Mouse (Mus musculus) limb, embryonic 13.5 days (tissue): Measurements from ENCODE around the gene Glis3. TPM values are rescaled to one million over a fixed set of nuclear protein-coding genes. Genes with fewer than 3 reads are reported as not detected.

Source experiments
- ATAC-seq: fragments of 200-750 bp; cut with Nextera tagmentation; 2 replicates; pipeline ENCODE4 v1.8.0; 2017; ENCODE audit warnings: low read depth, moderate number of reproducible peaks, moderate TSS enrichment; ENCODE audit not compliant: low FRiP score
- H3K27ac ChIP-seq: fragments of 300-500 bp; sonication (generic); 2 replicates; pipeline ENCODE4 v1.5.1; 2015; ENCODE audit warnings: inconsistent platforms, mild to moderate bottlenecking, moderate library complexity
- H3K27me3 ChIP-seq: fragments of 300-500 bp; sonication (generic); 2 replicates; pipeline ENCODE4 v1.6.1; 2015; ENCODE audit warnings: mild to moderate bottlenecking, inconsistent platforms
- H3K36me3 ChIP-seq: fragments of 300-500 bp; sonication (generic); 2 replicates; pipeline ENCODE4 v1.6.1; 2015; ENCODE audit warnings: inconsistent platforms, mild to moderate bottlenecking, moderate library complexity
- H3K4me1 ChIP-seq: fragments of 300-500 bp; sonication (generic); 2 replicates; pipeline ENCODE4 v1.6.1; 2015; ENCODE audit warnings: inconsistent platforms
- H3K4me2 ChIP-seq: fragments of 300-500 bp; sonication (generic); replicated peaks from 2 replicates; pipeline ENCODE4 v1.6.1; 2015; ENCODE audit warnings: inconsistent platforms, mild to moderate bottlenecking, moderate library complexity
- H3K4me3 ChIP-seq: fragments of 300-500 bp; sonication (generic); 2 replicates; pipeline ENCODE4 v1.5.1; 2015; ENCODE audit warnings: moderate library complexity, mild to moderate bottlenecking, inconsistent platforms
- H3K9ac ChIP-seq: fragments of 300-500 bp; sonication (generic); 2 replicates; pipeline ENCODE4 v1.6.1; 2015; ENCODE audit warnings: mild to moderate bottlenecking, inconsistent platforms
- H3K9me3 ChIP-seq: fragments of 300-500 bp; sonication (generic); 2 replicates; pipeline ENCODE4 v1.6.1; 2016; ENCODE audit warnings: inconsistent platforms
- WGBS: fragments of 180-500 bp; shearing (Covaris S2); methylation state at CpG from one replicate; pipeline ENCODE4 v1.1.7; 2015; 5-methylcytosine and 5-hydroxymethylcytosine counted together
- polyA plus RNA-seq: library from polyadenylated mRNA; unstranded; fragments of >200 nt; fragmentation: Nextera tagmentation; extraction: Ambion mirVana; gene quantifications from 2 replicates; pipeline ENCODE4 v1.2.1, GENCODE M21; 2015

Glis3 gene
- polyA plus RNA-seq, 1 experiment from 2014 or later: 4.7 TPM

- peaks cover 14% of the 10 kb centered on the region; the same call in 1 of the 2 replicates for H3K4me1 ChIP-seq
- no peak overlapping the region for H3K4me3 ChIP-seq
- no peaks in the 10 kb centered on the region for H3K36me3 ChIP-seq
- WGBS: 71% methylated on average over 12 of the region's 12 CpGs
- H3K9ac ChIP-seq: no peak overlapping the region
- H3K27me3 ChIP-seq: no peaks in the 10 kb centered on the region
- no peak for ATAC-seq
- H3K27ac ChIP-seq: no peak overlapping the region; the same call in 1 of the 2 replicates
- no peak overlapping the region for H3K4me2 ChIP-seq
- no peaks in the 10 kb centered on the region for H3K9me3 ChIP-seq
Measured at GRCm38 (mm10) chr19:28577023-28577422, 102.9 kb downstream of the Glis3 start.

- ATAC-seq: no peak
- H3K36me3 ChIP-seq: no peaks in the 10 kb centered on the region
- H3K9me3 ChIP-seq: no peaks in the 10 kb centered on the region
- no peak overlapping the region for H3K4me3 ChIP-seq
- no peak overlapping the region for H3K4me2 ChIP-seq
- no peak overlapping the region for H3K27ac ChIP-seq
- no peaks in the 10 kb centered on the region for H3K27me3 ChIP-seq
- peaks cover 12% of the 10 kb centered on the region; the same call in 1 of the 2 replicates for H3K4me1 ChIP-seq
- no peak overlapping the region for H3K9ac ChIP-seq
- 84% methylated on average over 6 of the region's 6 CpGs for WGBS
Measured at GRCm38 (mm10) chr19:28576619-28577018, 103.3 kb downstream of the Glis3 start.

- Histone ChIP-seq H3K27me3 (no peaks in the 10 kb centered on the region), H3K9me3 (no peaks in the 10 kb centered on the region), H3K4me2 (no peak overlapping the region), H3K9ac (no peak overlapping the region), H3K27ac (no peak overlapping the region), H3K36me3 (no peaks in the 10 kb centered on the region), H3K4me3 (no peak overlapping the region), H3K4me1 (0 out of 2 replicates have a peak, but pooled peaks cover 6% of the 10 kb centered on the region)
- ATAC-seq: no peak
- 94% methylated on average over 3 of the region's 3 CpGs for WGBS
Measured at GRCm38 (mm10) chr19:28573641-28574040, 106.2 kb downstream of the Glis3 start.

- H3K4me2 ChIP-seq: no peak overlapping the region
- 76% methylated on average over 3 of the region's 3 CpGs for WGBS
- no peak overlapping the region for H3K9ac ChIP-seq
- peaks cover 20% of the 10 kb centered on the region for H3K4me1 ChIP-seq
- ATAC-seq: no peak
- no peak overlapping the region for H3K4me3 ChIP-seq
- no peaks in the 10 kb centered on the region for H3K36me3 ChIP-seq
- H3K9me3 ChIP-seq: no peaks in the 10 kb centered on the region
- no peaks in the 10 kb centered on the region for H3K27me3 ChIP-seq
- no peak overlapping the region for H3K27ac ChIP-seq
Measured at GRCm38 (mm10) chr19:28569856-28570255, 110.0 kb downstream of the Glis3 start.

- WGBS: 72% methylated on average over 1 of the region's 1 CpGs
- Histone ChIP-seq H3K27me3 (no peaks in the 10 kb centered on the region), H3K4me1 (peaks cover 27% of the 10 kb centered on the region), H3K4me3 (no peak overlapping the region), H3K27ac (no peak overlapping the region), H3K9me3 (no peaks in the 10 kb centered on the region), H3K9ac (no peak overlapping the region), H3K4me2 (no peak overlapping the region), H3K36me3 (no peaks in the 10 kb centered on the region)
- ATAC-seq: no peak
Measured at GRCm38 (mm10) chr19:28567100-28567499, 112.8 kb downstream of the Glis3 start.

- H3K4me1 ChIP-seq: peaks cover 28% of the 10 kb centered on the region
- no peak overlapping the region for H3K27ac ChIP-seq
- no peak overlapping the region for H3K4me2 ChIP-seq
- no peak for ATAC-seq
- WGBS: 30% methylated on average over 2 of the region's 2 CpGs
- H3K36me3 ChIP-seq: no peaks in the 10 kb centered on the region
- no peak overlapping the region for H3K4me3 ChIP-seq
- no peaks in the 10 kb centered on the region for H3K27me3 ChIP-seq
- H3K9ac ChIP-seq: no peak overlapping the region
- H3K9me3 ChIP-seq: no peaks in the 10 kb centered on the region
Measured at GRCm38 (mm10) chr19:28566554-28566953, 113.3 kb downstream of the Glis3 start.

GRCm38 (mm10) chr19:28561697-28562002, 118.2 kb downstream of the Glis3 start:
- Histone ChIP-seq H3K4me3 (no peak overlapping the region), H3K27ac (no peak overlapping the region), H3K4me2 (no peak overlapping the region), H3K4me1 (peaks cover 62% of the 10 kb centered on the region), H3K9me3 (no peaks in the 10 kb centered on the region), H3K9ac (no peak overlapping the region), H3K36me3 (no peaks in the 10 kb centered on the region), H3K27me3 (no peaks in the 10 kb centered on the region)
- ATAC-seq: no peak

- Histone ChIP-seq H3K4me1 (peaks cover 56% of the 10 kb centered on the region), H3K9ac (no peak overlapping the region), H3K4me2 (no peak overlapping the region), H3K27ac (peak overlapping the region; percentile 44; the same call in 1 of the 2 replicates), H3K9me3 (no peaks in the 10 kb centered on the region), H3K4me3 (no peak overlapping the region), H3K36me3 (no peaks in the 10 kb centered on the region), H3K27me3 (no peaks in the 10 kb centered on the region)
- no peak for ATAC-seq
- WGBS: 33% methylated on average over 8 of the region's 8 CpGs
Measured at GRCm38 (mm10) chr19:28560801-28561696, 118.8 kb downstream of the Glis3 start.

GRCm38 (mm10) chr19:28559836-28560235, 120.0 kb downstream of the Glis3 start:
- Histone ChIP-seq H3K4me1 (peaks cover 43% of the 10 kb centered on the region), H3K4me2 (no peak overlapping the region), H3K9ac (no peak overlapping the region), H3K27me3 (no peaks in the 10 kb centered on the region), H3K36me3 (no peaks in the 10 kb centered on the region), H3K27ac (no peak overlapping the region), H3K9me3 (no peaks in the 10 kb centered on the region), H3K4me3 (no peak overlapping the region)
- 65% methylated on average over 7 of the region's 7 CpGs for WGBS
- ATAC-seq: no peak

GRCm38 (mm10) chr19:28559400-28559799, 120.5 kb downstream of the Glis3 start:
- no peak for ATAC-seq
- H3K4me1 ChIP-seq: peaks cover 39% of the 10 kb centered on the region
- H3K27ac ChIP-seq: no peak overlapping the region
- no peaks in the 10 kb centered on the region for H3K27me3 ChIP-seq
- H3K4me3 ChIP-seq: no peak overlapping the region
- no peaks in the 10 kb centered on the region for H3K9me3 ChIP-seq
- H3K36me3 ChIP-seq: no peaks in the 10 kb centered on the region
- no peak overlapping the region for H3K9ac ChIP-seq
- 76% methylated on average over 10 of the region's 10 CpGs for WGBS
- no peak overlapping the region for H3K4me2 ChIP-seq

GRCm38 (mm10) chr19:28558661-28559060, 121.2 kb downstream of the Glis3 start:
- no peak overlapping the region for H3K9ac ChIP-seq
- H3K4me2 ChIP-seq: no peak overlapping the region
- H3K9me3 ChIP-seq: no peaks in the 10 kb centered on the region
- no peak for ATAC-seq
- WGBS: 61% methylated on average over 8 of the region's 8 CpGs
- H3K36me3 ChIP-seq: no peaks in the 10 kb centered on the region
- no peak overlapping the region for H3K4me3 ChIP-seq
- H3K27me3 ChIP-seq: no peaks in the 10 kb centered on the region
- no peak overlapping the region for H3K27ac ChIP-seq
- H3K4me1 ChIP-seq: peaks cover 37% of the 10 kb centered on the region

- Histone ChIP-seq H3K4me3 (no peak overlapping the region), H3K27me3 (no peaks in the 10 kb centered on the region), H3K36me3 (no peaks in the 10 kb centered on the region), H3K9me3 (no peaks in the 10 kb centered on the region), H3K27ac (no peak overlapping the region), H3K4me2 (no peak overlapping the region), H3K9ac (no peak overlapping the region), H3K4me1 (peaks cover 37% of the 10 kb centered on the region)
- ATAC-seq: no peak
- 31% methylated on average over 5 of the region's 5 CpGs for WGBS
Measured at GRCm38 (mm10) chr19:28557559-28558328, 122.1 kb downstream of the Glis3 start.
